Mouse (Mus musculus): ENCODE measurements around the gene Mttp.
"Not testable (repeated sequence)": the region's sequence is repeated elsewhere in the genome, so short reads cannot be mapped to it uniquely, and the experiment has no call there.

Mttp gene

DNA sequence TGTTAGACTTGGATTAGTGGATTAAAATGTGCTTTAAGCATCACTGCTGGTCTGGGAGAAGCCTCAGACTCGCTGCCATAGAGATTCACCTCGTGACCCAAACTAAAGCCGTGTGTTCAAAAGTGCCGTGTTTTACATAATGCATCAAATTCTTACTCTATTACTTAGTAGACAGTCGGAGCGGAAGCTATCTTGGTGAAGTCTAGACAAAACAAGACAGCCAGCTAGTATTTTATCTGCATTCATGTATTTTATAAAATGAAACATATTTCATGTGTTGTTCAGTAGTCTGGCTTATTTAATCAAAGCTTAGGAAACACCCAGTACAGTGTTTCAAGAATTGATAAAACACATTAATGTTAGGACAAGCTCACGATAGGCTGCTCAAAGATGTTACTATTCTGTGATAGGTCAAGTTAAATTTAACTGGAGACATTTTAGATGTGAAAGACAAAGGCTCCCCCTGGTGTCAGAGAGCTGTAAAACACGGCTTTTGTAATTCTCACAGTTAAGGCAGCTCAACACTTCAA, at the start of gene Mttp:
Mttp (minus strand) TSS at position 327 of the 530 bp plus-strand sequence.
- peak; percentile 73 for DNase-seq

DNA sequence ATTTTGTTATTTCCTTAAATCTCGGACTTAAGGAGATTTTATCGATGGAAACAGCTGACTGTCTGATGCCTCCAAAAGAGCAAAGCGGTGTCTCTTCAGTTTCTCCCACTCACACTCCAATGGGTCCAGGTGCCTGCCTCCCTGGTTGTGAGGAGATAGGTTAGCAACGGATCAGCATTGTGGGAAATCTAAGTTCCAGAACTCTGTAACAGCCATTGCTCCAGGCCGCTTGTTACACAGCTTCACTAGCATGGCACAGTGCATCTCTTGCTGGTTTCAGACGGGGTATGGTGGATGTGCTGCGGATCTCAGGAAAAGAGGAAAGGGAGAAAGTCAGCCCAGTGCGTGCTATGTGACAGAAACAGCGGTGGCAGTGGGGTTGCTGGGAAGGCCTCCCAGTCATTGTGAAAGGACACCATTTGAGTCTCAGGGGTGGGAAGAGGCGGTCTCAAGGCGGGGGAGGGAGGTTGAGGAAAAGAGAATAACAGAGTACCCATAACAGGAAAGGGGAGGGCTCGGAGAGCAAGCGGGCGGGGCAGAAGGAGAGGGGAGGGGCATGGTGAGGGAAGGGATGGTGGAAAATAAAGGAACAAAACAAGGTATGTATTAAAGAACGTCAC, 49.0 kb upstream of the Mttp start, which contains the start of gene 4930579F01Rik:
4930579F01Rik (minus strand) TSS at position 143 of the 620 bp plus-strand sequence.
- no peak for DNase-seq

DNA sequence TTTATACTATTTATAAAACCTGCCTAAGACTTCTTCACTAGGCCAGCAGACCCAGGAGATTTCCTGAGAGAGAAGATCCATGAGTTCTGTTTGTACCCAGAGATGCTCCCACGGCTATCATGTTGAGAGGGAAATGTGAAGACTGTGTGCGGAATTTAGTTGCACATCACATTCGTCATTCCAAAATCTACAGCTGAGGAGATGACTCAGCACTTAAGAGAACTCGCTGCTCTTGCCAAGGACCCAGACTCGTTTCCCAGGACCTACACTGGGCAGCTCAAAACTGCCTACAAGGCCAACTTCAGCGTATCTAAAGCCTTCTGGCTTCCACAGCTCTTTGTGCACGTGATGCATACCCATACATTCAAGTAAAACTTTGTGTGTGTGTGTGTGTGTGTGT, 47.5 kb upstream of the Mttp start:
- no peak for DNase-seq

DNA sequence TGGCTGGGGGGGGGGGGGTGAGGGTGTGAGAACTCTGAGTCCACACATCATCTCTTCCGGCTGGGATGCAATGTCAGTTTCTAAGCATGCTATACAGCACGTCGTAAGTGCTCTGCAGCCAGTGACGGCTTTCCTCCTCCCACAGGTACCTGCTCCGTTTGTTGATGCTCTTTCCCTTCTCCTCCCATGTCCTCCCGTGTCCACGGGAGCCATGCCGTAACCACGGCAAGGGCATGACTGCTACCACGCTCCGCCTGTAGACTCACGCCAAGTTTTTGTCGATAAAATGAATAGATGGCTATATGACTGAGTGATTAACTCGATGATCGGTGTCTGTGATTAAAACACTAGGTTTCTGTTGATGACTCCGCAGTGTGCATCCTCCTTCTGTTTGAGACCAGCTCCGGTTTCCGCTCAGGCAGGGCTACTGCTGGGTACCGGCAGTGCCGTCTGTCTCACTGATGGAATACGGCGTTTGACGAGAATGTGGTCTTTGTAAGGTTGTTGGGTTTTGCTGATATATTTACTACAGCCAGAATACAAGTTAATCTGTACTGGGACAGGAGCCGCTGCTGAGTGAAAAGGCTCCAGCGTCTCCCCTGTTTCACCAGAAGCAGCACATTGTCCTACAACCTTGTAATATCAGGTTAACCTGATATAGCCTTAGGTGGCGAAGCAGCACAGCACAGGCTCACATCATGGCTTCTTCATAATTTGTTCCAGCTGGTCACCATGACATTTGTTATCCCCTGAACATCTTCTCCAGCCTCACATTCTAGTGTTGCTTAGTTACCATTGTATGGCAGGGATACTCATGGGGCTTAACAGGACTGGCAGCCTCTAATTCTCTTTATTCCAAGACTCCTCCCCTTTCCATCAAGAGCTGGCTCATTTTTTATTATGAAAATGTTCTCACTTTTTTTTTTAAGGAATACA, 41.5 kb upstream of the Mttp start:
- DNase-seq, result no peak

DNA sequence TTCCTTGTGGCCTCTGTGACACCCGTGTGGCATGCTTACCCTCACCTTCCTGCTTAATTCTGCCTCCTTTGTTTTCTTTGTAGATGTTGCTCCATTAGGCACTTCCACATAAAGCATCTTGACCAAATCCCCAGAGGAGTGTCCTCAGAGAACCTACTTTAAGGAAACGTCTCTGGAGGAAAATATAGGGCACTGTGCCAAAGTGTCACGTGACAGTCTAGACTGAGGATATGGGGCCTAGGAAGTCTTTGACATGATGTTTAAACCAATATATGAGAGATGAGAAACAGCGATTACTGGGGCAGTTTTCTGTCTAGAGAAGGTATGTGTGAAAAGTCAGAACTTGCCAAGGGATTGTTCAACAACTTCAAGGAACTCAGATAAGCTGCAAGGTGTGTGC, 40.5 kb upstream of the Mttp start:
- DNase-seq, result no peak

DNA sequence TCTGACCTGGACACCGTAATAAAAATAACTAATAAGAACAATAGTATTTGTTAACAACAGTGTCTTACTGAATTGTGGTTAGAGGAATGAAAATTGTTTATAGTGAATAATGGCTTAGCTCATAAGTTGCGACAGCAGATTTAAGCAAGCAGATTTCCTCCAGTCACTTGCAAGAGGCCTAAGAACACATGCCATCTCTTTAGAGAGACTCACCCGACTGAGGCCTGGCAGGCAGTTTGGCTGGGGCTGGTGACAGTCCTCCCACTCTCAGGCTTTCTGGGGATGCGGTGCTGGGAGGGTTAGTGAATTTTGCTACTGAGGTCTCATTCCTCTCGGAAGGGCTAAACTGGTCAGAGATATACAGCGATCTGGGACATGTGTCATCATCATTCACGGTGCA, 38.6 kb upstream of the Mttp start:
- DNase-seq, result no peak

DNA sequence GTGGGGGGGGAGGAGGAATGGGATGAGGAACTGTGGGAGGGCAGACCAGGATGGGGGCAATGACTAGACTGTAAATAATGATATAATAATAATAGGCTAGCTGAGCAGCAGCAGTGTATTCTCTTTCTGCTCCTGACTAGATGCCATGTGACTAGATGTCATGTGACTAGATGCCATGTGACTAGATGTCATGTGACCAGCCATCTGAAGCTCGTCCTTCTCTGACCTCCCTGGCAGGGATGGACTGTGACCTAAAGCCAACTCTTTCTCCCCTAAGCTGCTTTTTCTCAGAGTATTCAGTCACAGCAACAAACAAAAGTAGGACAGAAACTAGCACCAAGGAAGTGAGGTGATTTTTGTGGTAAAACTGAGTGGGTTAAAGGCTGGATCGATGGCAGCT, 37.3 kb upstream of the Mttp start:
- no peak for DNase-seq

DNA sequence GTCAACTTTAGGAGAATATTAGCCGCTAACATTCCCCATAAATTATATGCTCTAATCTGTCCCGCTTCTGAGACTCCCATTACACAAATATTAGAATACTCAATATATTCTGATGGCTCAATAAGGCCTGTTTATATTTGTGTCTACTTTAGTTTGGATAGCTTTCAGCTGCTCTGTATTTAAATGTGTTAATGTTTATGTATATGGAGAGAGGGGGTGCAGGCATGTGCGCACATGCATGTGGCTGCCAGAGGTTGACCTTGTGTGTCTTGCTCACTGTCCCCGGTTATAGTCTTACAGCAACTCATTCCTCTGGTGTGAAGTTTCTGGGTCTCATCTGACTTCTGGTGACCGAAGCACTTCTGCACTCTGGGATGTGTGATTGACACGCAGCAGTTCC, 30.8 kb upstream of the Mttp start:
- no peak for DNase-seq

DNA sequence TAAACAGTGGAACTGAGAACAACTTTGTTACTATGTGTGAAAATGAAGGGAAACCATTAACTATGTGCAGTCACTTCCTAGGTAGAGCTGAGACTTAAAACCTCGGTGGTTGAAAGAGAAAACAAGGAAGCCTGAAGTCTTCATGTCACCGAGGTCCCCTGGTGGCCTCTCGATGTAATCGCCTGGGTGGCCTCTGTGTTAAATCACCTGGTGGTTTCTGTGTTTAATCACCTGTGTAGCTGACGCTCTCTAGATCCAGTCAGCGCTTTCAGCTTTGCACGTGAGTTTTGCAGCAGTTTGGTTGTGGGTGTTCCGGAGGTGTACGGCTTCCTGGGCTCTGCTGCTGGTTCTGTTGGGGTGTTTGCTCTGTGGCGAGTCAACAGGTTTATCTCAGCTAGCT, 28.5 kb upstream of the Mttp start:
- no peak for DNase-seq

DNA sequence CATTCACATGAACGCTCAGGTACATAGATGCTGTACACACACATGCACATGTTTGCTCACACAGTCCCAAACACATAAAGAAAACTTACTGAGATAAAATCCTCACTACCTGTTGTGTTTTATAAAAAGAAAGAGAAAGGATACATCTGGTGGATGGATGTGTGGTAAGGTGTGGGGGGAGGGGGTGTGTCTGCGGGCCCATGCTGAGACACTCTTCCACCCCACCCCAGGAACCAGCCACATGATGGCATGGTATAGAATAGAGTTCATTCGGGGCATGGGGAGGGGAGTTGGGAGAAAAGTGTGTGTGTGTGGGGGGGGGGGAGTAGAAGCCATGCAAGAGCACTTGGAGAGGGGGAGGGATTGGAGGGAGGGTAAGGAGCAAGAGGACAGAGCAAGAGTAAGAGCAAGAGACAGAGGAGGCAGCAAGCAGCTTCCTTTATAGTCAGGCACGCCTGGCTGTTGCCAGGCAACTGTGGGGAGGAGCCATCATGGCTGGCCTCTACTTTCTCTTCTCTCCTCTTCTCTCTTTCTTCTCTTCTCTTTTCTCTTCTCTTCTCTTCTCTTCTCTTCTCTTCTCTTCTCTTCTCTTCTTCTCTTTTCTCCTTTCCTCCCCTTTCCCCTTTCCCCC, 17.9 kb upstream of the Mttp start:
- DNase-seq, result no peak

DNA sequence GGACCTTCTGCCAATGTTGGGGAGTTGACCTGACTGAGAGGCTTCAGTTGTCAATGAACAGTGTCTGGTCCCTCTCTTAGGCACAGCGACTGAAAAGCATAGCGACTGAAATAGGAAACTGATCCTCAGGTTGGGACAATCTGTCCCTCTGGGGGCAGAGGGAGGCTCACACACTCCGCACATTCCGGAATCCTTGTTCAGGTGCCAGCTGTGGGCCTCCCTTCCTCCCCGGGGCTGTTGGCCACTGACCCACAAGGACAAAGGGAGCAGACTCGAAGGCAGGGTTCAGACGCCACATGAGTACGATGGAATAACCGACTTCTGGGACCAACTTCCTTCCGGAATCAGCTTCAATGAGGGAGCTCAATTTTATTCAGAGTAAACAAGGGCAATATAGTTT, 16.9 kb upstream of the Mttp start:
- no peak for DNase-seq

DNA sequence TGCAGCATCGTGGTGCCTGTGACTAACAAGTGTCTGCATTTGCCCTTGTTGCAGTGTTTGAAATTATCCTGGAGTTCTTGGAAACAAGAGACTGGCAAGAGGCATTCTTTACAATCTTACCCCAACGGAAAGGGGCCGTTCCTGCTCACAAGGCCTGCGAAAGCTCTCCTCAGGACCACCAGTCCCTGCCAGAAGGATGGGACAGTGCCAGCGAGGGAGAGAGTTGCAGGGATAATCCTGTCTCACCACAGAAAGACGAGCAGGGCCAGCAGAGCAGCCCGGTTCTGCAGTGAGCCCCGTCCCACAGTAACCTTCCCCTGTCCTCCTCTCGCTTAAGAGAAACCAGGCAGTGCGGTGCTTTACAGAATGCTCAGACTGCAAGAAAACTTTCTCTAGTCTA, 11.9 kb upstream of the Mttp start:
- no peak for DNase-seq

DNA sequence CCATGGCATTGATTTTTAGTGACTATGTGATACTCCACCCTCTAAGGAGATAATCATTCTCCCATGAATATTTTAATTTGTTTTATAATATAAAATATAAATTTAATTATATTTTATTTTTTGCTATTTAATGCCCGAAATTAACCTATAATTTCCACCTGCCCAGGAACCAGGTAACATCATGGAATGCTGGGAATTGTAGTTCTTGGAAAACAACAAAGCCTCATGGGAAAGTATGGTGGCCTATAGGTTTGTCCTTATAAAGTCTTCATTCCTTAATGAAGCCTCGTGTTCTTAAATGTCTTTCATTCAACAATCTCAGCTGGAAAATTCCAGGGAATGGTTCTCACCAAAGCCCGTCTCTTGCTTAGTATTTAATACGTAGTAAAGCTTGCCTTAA, 10.3 kb upstream of the Mttp start:
- DNase-seq, result no peak

DNA sequence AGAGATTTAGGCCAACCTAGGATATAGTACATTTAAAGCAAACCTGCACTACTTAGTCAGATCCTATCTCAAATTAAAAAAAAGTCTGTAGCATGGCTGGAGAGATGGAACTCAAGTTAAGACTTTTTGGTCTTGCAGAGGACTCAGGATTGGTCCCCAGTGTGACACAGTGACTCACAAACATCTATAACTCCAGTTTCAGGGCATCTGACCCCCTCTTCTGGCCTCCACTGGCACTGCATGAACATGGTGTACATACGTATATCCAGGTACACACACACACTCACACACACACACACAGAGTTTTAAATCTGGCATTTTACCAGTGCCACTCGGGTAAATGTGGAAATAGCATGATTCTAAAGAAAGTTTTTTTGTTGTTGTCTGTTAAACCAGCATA, 4.0 kb upstream of the Mttp start:
- no peak for DNase-seq

DNA sequence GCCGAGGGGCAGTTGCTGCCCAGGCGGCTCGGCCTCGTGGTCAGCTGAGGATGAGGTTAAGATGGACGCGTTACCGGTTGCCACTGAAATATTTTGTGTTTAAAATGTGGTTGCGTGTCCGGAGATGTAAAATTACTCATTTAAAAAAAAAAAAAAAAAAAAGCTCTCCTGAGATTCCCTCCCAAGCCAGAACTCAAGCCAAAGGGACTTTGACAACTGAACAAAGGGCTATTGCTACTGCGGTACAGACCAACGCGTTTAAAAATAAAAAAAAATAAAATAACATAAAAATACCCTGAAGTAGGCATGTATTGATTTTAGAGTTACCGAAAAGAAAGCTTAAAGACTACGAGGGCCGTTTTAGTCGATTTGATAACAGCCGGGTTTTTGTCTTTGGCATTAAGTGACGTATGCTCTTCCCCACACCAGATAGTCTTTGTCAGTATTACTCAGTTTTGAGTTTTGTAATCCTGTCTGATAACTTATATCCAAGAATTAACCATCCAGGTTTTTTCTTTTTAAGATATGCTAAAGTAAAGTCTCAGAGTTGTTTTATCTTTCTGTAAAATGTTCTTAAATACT, 617 bp downstream of the Mttp start:
- DNase-seq, result no peak

DNA sequence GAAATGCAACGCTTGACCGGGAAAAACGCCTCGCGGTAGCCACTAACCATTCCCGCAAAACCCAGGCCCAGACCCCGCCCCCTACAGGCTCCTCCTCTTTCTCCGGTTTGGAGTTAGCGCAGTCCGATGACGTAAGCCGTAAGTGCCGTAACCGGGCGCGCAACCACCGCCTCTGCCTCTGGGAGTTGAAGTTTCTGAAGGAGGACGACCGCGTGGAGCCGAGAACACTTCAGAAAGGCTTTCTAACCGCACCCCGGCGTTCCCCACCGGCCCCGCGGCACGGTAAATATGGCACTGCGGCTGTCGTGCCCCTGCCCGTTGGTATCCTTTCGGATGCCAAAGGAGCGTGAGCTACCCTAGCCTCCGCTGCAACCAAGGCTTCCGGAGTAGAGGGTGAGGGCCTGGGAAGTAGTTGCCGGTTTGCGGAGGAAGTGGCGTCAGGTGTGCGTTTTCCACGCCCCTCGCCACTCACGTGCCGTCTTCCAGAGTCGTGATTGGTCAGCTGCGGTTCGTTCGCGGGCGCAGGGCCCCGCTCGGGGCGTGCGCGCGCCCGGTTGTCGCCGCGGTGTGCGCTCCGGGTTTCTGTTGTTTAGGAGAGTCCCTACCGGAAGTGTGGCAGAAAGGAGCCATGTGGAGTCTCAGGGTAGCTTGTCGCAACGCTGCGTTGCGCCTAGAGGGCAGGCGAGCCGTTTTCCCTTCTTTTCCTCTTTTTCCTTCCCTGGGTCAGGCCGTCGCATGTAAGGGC, 1.3 kb downstream of the Mttp start, which contains the start of gene Trmt10a:
Trmt10a (plus strand) TSS at position 134 of the 745 bp plus-strand sequence.
- peak; percentile 96 for DNase-seq

DNA sequence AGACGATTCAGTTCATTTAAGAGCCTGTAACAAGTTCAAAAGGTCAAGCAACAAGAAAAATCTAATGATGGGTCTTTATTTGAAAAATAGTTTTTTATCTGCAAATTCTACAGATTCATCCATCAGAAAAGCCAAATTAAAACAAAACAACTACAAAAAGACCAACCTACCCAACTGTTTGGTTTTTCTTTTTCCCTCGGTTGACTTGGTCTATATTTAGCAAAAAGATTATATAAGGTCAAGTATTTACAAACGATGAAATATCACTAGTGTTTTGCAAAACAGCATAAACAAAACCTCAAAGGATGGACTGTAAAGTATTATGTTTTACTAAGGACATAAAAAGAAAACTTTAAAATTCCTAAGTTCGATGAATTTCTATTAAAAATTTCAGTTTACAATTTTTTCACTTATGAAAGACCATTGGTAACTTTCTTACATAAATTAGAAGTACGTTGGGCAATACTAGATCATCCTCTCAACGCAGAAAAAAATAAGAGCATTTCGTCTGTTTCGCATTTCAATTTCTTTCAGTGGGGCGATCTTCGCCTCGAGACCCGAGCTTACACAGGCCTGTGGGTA, 1.9 kb downstream of the Mttp start:
- DNase-seq, result no peak

DNA sequence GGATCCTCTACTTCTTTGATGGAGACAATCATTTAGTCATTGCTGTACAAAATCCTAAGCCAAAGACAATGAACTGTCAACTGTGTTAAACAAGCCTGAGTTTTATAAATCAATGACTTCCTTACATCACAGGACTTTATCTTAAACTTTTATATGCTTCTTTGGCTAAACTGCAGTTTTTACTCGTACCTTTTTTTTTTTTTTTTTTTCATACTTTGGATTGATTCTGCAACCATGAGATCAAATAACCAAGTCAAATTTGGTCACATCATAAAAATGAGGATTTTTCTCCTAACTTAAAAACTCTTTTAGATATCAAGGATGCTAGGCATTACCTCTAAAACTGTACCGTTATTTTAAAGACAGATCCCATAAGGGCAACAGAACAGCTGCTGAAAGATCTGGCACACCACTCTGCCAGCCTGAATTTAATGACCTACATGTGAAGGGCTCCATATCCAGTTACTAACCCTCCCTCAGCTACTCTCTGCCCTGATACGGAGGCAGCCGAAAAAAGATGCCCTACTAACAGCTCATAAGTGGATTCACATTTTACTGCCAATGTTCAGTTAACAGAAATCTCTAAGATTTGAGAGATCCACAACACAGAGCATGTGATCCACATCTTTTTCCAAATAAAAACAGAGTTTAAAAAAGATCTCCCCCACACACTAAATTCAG, 2.6 kb downstream of the Mttp start:
- no peak for DNase-seq

DNA sequence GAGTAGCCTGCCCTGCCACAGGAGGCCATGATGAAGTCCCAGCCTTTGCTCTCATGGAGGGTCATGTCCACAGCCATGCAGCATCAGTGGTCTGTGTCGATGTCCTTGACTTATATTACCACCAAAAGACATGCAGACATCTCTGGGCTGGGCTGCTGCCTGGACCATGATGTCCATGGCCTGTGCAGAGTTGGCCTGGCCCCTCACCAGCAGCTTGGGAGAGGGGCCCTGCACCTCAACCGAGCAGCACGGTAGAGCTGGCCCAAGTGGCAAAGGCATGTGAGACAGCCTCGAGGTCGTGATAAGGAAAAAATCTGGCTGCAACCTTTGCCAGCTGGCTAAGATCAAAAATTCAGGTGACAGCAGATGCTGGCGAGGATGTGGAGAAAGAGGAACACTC, 5.1 kb downstream of the Mttp start:
- no peak for DNase-seq

DNA sequence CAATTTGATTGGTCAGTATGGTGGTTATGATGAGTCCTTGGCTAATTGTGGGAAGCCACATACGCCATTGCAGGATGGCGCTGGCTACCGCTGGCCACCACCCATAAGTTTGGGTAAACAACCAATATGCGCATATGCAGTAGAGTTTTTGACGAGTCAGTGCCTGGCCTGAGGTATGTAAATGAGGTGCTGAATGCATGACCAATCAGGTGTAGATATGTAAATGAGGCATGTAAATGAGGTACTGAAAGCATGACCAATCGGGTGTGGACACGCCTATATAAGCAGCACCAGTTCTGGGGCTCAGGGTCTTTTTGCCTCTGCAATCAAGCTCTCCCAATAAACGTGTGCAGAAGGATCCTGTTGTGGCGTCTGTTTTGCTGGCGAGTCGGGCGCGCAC, 6.6 kb downstream of the Mttp start:
- not testable (repeated sequence) for DNase-seq

DNA sequence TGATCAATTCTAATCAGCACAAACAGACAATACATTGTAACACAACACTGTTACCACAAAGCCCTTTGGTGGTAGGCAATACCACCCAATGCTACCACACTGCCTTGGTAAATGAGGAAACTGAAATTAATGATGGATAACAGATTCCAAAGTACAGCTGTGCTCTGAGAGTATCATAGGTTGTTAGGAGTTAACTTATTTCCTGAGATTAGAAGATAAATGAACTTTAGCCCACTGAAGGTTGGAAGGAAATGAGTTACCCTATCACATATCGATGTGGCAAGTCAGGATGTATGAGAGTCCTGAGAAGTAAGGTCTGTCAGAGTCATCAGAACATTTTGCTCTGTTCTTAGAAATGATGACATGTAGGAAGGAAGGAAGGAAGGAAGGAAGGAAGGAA, 10.2 kb downstream of the Mttp start:
- no peak for DNase-seq
